Mouse (Mus musculus) small intestine, adult 2 months (tissue): ENCODE measurements at regions not wholly inside any gene's neighbourhood (a gene's known extent, or its start where the extent isn't known, plus 50 kb on each side); places are given as distances from the start of the nearest gene placed in this dataset.
"Not testable (repeated sequence)": the region's sequence is repeated elsewhere in the genome, so short reads cannot be mapped to it uniquely, and the experiment has no call there.

Experiments used
- CTCF ChIP-seq: fragments of 200-500 bp; IDR thresholded peaks from 2 replicates; pipeline ENCODE4 v1.5.1; 2012; ENCODE audit warnings: low read depth, mild to moderate bottlenecking, control low read depth, inconsistent platforms, low read length, moderate library complexity, mixed read lengths; ENCODE audit not compliant: insufficient replicate concordance, insufficient read length; ENCODE audit errors: extremely low read depth
- POLR2A ChIP-seq: fragments of 200-500 bp; IDR thresholded peaks from 2 replicates; pipeline ENCODE4 v1.6.1; 2012; ENCODE audit warnings: low read depth, mild to moderate bottlenecking, control low read depth, inconsistent platforms, low read length, moderate library complexity

- not testable (repeated sequence) for TF ChIP-seq CTCF, POLR2A
Observed at GRCm38 (mm10) chr3:134339093-134339695, 102.9 kb downstream of the Cxxc4 start.
